Mouse (Mus musculus) 3134 (cell line): ENCODE measurements at regions not wholly inside any gene's neighbourhood (a gene's known extent, or its start where the extent isn't known, plus 50 kb on each side); places are given as distances from the start of the nearest gene placed in this dataset.
A peak's percentile ranks its signal among the peaks of the same experiment; 100 is the strongest.

ENCODE experiments used
- DNase-seq: peaks from one replicate; pipeline ENCODE4 v3.0.0-alpha.2; 2011; ENCODE audit warnings: low spot score; ENCODE audit not compliant: insufficient read length; ENCODE audit errors: extremely low read depth

DNA sequence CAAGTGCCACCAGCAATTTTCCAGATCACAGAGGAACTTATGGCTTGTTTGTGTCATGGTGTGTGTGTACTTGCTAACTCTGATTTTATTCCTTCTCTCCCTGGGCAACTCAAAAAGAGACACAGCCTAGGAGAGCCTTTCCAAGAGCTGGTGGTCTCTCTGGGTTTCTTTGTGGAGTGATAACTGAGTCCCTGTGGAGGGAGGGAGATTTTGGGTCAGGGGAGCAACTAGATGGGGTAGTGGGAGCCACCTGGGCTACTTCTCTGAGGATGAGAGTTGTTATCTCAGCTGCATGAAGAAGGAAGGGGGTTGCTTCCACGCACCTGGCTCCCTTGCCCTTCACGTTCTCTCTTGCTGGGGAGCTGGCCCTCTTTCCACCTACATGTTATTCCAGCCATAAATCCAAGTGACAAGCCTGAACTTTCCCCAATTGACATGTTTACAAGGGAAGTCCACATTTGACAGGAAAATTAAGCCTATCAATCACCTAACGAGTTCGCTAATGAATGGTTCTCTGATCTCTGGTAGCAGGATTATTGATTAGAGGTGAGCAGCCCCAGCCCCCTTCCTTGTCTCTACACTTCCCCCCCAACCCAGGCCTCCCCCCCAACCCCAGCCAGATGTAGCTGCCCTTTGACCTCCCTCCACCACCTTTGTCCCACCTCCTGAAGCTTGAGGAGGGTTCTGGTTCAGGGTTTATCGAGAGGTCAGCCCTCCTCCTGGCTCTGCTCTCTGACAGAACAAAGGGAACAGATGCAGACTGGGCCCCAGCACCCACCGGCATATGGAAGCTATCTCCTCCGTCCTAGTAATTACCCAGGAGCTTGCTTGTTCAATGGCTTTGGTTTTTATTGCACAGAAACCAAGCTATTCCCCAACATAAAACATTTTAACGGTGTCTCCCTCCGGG, 304.4 kb upstream of the Zfp703 start:
- no peak for DNase-seq

DNA sequence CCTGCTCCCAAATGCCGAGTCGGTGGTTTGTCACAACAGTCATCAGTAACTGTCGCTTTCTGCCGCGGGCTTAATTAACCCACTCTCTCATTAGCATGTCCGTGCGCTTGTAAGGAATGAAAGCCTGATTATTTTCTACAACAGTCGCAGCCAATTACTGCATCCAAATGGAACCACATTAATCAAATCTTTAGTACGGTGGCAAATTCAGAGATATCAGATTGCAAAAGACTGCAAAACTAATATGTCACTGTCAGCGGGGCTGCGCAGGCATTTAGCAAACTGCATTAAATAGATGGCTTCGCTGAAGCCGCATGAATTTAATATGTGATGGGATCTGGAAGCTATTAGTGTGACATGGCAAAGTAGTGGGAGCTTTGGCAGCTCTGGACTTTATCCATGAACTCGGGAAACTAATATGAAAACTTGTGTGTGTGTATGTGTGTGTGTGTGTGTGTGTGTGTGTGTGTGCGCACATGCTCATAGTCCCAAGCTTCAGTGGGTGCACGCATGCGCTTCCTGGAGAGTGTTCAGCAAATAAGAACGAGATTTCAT, 299.5 kb upstream of the Zfp703 start:
- no peak for DNase-seq

- no peak for DNase-seq
Observed at GRCm38 (mm10) chr8:26680891-26681381, 296.2 kb upstream of the Zfp703 start.

DNA sequence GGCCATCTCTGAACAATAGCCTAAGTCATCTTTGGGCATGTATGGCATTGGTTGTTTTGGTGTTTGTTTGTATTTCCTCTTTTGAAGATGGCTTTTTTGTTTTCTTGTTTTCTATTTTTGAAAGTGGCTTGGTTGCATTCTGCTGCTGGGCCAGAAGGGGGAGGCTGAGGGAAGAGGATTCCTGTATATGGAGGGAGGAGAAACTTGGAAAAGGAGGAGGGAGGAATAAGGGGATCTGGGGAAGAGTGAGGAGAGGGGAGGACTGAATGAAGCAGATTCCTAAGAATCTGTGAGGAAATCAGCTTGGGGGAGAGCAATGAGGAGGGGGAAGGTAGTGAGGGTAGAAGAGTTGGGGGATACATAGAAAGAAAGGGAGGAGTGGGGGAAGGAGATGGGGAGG, 290.0 kb upstream of the Zfp703 start:
- peak; percentile 26 for DNase-seq

- no peak for DNase-seq
Observed at GRCm38 (mm10) chr8:26688035-26688434, 289.1 kb upstream of the Zfp703 start.

DNA sequence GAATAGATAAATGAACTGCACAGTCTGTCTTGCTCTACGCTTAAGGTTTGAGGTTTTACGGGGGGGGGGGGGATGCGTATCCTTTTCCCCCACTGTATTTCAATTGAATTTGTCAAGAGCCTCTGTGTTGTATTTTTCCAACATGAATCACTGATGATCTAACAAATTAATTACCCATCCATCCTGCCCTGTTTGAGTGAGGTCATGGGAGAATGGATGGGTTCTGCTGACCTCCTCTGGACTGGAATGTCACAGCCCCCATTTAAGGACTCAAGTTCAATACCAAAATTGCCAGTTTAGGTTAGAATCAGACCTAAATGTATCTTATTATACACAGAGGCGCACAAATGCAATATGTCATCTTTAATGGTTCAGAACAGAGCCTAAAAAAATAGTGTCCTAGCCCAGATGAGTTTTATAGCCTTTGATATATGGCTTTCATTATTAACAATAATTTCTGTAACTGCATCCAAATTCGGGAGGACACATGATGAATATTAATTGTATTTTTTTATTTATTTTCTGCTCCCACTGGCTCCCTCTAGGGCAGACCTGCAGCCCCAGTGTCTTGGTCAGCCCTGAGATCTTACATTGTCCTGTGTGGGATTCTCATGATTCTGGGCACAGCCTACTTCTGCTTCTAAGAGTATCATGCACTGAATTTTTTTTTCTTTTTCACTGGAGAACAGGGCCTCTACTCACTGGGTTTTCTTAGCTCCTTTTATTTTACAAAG, 288.2 kb upstream of the Zfp703 start:
- DNase-seq = no peak

- DNase-seq = no peak
Observed at GRCm38 (mm10) chr8:26689479-26690177, 287.5 kb upstream of the Zfp703 start.

DNA sequence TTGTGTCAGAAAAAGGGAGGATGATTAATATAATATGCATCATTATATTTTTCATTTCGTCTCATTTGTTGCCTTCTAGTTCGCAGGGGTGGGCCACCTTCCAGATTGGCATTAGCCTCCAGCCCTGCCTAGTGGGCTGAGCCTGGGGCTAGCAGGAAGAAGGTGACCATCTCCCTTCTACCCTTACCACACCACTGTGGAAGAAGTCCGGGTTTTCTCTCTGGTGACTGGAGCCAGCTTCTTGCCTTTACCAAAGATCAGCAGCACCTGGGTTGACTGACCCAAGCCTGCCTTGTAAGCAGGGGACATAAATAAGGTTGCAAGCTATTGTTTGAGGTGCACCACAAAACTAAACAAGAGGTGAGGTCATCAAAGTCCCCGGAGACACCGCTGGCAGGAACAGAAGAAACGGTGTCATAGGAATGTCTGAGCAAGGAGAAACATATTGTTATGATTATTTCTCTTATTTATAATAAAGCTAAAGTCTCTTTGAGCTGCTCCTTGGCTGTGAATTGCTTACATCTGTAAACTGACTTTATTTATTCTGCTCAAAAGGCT, 286.9 kb upstream of the Zfp703 start:
- peak; percentile 48 for DNase-seq

GRCm38 (mm10) chr8:26697579-26698084, 279.5 kb upstream of the Zfp703 start:
- no peak for DNase-seq

DNA sequence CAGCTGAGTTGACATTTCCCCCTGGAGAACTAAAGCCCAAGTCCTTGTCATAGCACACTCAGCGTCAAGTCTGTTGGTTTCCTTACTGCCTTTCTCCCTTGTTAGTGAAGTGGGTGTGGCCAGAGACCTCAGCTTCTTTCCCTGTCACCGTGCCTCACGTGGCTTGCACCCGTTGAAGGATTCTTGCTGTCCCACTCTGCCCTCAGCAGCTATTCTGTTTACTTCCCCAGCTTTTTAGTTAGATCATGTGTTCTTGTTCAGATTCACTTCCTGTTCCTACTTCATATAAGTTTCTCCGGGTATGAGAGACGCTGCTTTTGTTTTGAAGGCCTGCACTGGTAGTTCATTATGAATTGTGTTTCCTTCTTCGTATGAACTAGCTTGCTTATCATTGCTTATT, 278.5 kb upstream of the Zfp703 start:
- no peak for DNase-seq

DNA sequence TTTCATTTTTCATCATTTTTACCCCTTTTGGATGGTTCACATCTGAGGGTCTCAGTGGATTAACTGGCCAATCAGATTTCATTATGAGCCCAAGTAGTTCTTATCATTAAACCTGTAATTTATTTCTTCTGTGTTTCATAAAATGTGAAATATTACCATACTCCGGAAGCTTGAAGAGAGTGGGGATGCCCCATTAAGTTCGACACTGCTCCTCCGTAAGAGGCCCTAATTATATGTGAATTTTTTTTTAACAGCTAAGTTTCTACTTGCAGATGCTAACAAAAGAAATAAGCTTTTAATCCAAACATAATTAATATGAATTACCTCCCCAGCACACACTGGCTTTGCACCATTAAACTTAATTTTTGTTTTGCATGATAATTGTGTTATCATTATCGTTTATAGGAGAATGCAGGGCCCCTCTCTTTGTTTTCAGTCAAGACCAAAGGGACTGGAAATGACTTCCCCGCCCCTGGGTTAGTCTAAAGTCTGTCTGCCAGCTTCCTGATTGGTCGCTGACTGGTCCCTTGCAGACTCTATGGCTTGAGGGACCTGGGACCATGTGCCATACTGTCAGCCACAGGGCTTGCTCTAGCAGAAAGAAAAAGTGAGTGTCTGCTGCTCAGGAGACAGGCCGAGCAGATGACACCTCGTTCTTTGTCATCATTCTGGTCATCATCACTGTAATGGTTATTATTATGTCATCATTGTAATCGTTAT, 270.9 kb upstream of the Zfp703 start:
- no peak for DNase-seq

DNA sequence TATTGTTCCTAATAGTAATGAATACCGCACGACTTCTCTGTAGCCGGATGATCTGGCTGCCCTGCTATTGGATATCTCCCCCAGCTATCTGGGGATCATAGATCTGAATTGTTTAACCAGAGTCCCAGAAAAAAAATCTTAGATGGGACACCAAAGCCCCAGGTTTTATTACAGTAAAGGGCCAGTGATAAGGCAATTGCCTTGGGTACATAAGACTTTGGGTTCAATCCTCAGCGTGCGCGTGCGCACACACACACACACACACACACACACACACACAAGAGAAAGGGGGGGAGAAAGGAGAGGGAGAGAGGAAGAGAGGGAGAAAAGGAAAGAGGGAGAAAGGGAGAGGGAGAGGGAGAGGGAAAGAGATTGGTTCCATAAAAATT, 270.4 kb upstream of the Zfp703 start:
- DNase-seq = no peak

- no peak for DNase-seq
Observed at GRCm38 (mm10) chr8:26713836-26714235, 263.3 kb upstream of the Zfp703 start.

- DNase-seq = no peak
Observed at GRCm38 (mm10) chr8:26714714-26715113, 262.4 kb upstream of the Zfp703 start.

GRCm38 (mm10) chr8:26718409-26719355, 258.4 kb upstream of the Zfp703 start:
- DNase-seq = no peak

- peak; percentile 51 for DNase-seq
Observed at GRCm38 (mm10) chr8:26722766-26723165, 254.4 kb upstream of the Zfp703 start.

DNA sequence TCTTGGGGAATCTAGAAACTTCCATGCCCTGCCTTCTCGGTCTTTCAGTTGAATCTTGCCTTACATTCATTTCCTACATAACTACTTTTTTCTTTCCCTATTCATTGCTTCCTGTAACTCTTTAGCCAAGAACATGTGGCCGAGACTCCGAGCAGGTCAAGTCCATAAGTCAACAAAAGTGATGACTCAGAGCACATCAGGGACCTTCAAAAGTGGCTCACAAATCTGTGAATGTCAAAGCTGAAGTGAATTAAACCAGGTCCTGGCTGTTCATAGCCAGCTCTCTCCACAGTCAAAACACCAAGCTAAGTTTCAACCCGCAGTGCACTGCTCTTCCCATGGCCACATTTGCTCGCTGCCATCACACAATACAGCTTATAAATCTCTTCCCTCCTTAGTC, 252.5 kb upstream of the Zfp703 start:
- DNase-seq = peak; percentile 32

- no peak for DNase-seq
Observed at GRCm38 (mm10) chr8:26725521-26725920, 251.6 kb upstream of the Zfp703 start.

DNA sequence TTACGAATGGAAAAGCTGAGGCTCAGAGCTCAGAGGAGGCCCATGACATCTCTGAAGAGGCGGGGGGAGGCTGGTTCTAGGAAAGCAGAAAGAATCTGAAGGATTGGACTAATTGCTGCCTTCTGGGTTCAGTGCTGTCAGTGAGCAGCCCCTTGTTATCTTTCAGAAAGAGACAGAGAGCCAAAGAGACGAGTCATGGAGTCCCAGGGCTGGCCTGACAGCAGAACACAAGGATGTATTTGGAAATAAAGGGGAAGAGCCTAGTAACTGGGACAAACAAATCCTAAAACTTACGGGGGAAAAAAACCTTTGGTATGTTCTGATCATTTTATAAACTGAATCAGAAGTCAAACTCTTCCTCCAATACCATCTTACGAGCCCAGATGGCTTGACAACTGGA, 247.8 kb upstream of the Zfp703 start:
- DNase-seq = no peak
